ENCODE assay signal across 8 mouse cellular contexts in the genomic region with DNA sequence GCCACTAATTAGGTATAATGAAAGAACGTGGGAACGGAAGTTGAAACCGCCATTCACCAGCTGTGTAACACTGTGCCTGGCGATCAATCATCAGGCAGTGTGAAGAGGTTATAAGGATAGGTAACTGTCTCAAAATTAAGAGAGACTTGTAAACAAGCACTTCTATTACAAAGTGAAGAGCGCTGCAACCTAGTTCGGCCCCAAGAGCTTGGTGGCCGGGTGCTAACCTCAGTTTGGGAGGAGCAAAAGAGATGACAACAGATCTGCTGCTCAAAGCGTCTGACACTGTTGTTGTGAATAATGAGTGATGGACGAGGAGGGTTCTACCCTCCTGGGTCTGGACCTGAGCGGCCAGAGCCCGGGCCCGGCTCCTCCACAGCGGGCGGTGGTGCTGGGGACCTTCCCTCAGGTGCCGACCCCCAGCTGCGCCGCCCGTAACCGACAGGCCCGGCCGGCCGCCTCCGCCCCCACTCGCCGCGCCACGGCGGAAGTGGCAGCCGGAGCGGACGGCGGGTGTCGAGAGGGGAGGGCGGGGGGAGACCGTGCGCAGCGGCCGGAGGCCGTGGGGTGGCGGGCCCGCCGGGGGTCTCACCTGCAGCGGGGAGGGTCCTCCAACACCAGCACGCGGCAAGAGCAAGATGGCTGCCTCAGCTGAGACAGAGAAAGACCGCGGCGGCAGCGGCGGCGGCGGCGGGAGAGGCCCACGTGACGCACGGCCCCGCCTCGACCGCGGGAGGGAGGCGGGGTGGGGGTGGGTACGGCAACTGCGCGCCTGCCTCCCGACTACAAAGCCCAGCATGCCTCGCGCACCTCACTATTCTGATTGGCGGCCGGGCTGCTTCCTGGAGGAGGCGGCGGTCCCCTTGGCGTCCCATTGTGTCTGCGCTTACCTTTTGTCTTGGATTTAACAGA. TPM values are rescaled to one million over a fixed set of nuclear protein-coding genes. Genes with fewer than 3 reads are reported as not detected.
DNase-seq lines count a peak whose midpoint lies in the region; ATAC-seq lines count a peak whose summit lies in the region.

A gene (minus strand): TSS at position 699 of the 912 bp plus-strand sequence.

- peak within 1 kb of the TSS; percentile 98 for H3K9ac ChIP-seq in heart, embryonic 14.5 days (ENCODE audit: low read length)
- peak within 1 kb of the TSS; percentile 92 for H3K9ac ChIP-seq in liver, embryonic 13.5 days
- peak within 1 kb of the TSS; percentile 94 for H3K9ac ChIP-seq in stomach, embryonic 16.5 days (ENCODE audit: low read length)

- no peaks in the 10 kb centered on the region for H3K9me3 ChIP-seq in heart, embryonic 14.5 days (ENCODE audit: control insufficient read depth, low read length)
- H3K9me3 ChIP-seq in liver, embryonic 13.5 days (replicated peaks): no peaks in the 10 kb centered on the region
- no peaks in the 10 kb centered on the region for H3K9me3 ChIP-seq in stomach, embryonic 16.5 days (replicated peaks; ENCODE audit: control insufficient read depth, low read length)

- peak within 1 kb of the TSS; percentile 79 for H3K4me2 ChIP-seq in heart, embryonic 14.5 days (ENCODE audit: low read length)
- H3K4me2 ChIP-seq in liver, embryonic 13.5 days: peak within 1 kb of the TSS; percentile 93
- H3K4me2 ChIP-seq in stomach, embryonic 16.5 days (ENCODE audit: low read depth, low read length): peak within 1 kb of the TSS; percentile 77

- peak; percentile 97 for DNase-seq in CD4-positive, CD25-positive, alpha-beta regulatory T cell, adult 2 months (ENCODE audit: low read depth, low spot score)
- DNase-seq in fibroblast of lung, adult 2 months (ENCODE audit: low read depth): peak; percentile 66
- DNase-seq in kidney, postnatal 14 days: peak; percentile 94
- DNase-seq in liver, embryonic 13.5 days: peak; percentile 90
- DNase-seq in neural tube, embryonic 10.5 days (ENCODE audit: extremely low spot score, low spot score): peak; percentile 97

- under 1% methylated on average over 68 of the region's 73 CpGs for WGBS in heart, embryonic 14.5 days
- WGBS in liver, embryonic 13.5 days (ENCODE audit: insufficient replicate concordance): under 1% methylated on average over 72 of the region's 73 CpGs
- under 1% methylated on average over 58 of the region's 73 CpGs for WGBS in stomach, embryonic 16.5 days

- H3K4me1 ChIP-seq in brown adipose tissue, adult 24 weeks (ENCODE audit: control insufficient read depth, insufficient read depth, insufficient read length, low read length): peaks cover 5% of the 10 kb centered on the region; the same call in 1 of the 2 replicates
- H3K4me1 ChIP-seq in heart, embryonic 14.5 days (ENCODE audit: control insufficient read depth in 2 of 2, insufficient read depth in 2 of 2, low read length in 2 of 2): peaks cover 7 to 38% of the 10 kb centered on the region in 2 experiments
- H3K4me1 ChIP-seq in liver, embryonic 13.5 days (replicated peaks): peaks cover 35% of the 10 kb centered on the region
- H3K4me1 ChIP-seq in stomach, embryonic 16.5 days (ENCODE audit: control insufficient read depth, insufficient read depth, low read length): peaks cover 18% of the 10 kb centered on the region

- ATAC-seq in heart, embryonic 14.5 days (ENCODE audit: insufficient number of reproducible peaks, insufficient read depth, low FRiP score, low read depth): peak; percentile 90
- peak; percentile 95 for ATAC-seq in liver, embryonic 13.5 days (ENCODE audit: low read depth)
- peak; percentile 95 for ATAC-seq in stomach, embryonic 16.5 days (ENCODE audit: insufficient read depth, low FRiP score)

- peaks cover 22% of the 10 kb centered on the region for H3K36me3 ChIP-seq in heart, embryonic 14.5 days (ENCODE audit: control insufficient read depth, insufficient read depth, low read length)
- peaks cover 11% of the 10 kb centered on the region for H3K36me3 ChIP-seq in liver, embryonic 13.5 days
- no peaks in the 10 kb centered on the region; the same call in 1 of the 2 replicates for H3K36me3 ChIP-seq in stomach, embryonic 16.5 days (ENCODE audit: control insufficient read depth, insufficient read depth, low read length)

- H3K27ac ChIP-seq in brown adipose tissue, adult 24 weeks (replicated peaks; ENCODE audit: low read depth, low read length): peak within 1 kb of the TSS; percentile 98
- H3K27ac ChIP-seq in heart, embryonic 14.5 days (replicated peaks in 1 of 2; ENCODE audit: control insufficient read depth in 1 of 2, insufficient read depth in 1 of 2, low read depth in 2 of 2, low read length in 2 of 2): peak within 1 kb of the TSS; percentile 99 to 100
- H3K27ac ChIP-seq in liver, embryonic 13.5 days: peak within 1 kb of the TSS; percentile 93
- H3K27ac ChIP-seq in stomach, embryonic 16.5 days (ENCODE audit: low read length): peak within 1 kb of the TSS; percentile 98

- no peaks in the 10 kb centered on the region for H3K27me3 ChIP-seq in heart, embryonic 14.5 days (ENCODE audit: control insufficient read depth, insufficient read depth, low read length)
- no peaks in the 10 kb centered on the region for H3K27me3 ChIP-seq in liver, embryonic 13.5 days
- no peaks in the 10 kb centered on the region for H3K27me3 ChIP-seq in stomach, embryonic 16.5 days (ENCODE audit: control insufficient read depth, insufficient read depth, low read length)

- H3K4me3 ChIP-seq in brown adipose tissue, adult 24 weeks (ENCODE audit: insufficient read depth, low read depth, low read length): peak within 1 kb of the TSS; percentile 98
- peak within 1 kb of the TSS; percentile 97 to 100 for H3K4me3 ChIP-seq in heart, embryonic 14.5 days (ENCODE audit: control insufficient read depth in 1 of 2, insufficient read depth in 1 of 2, low read depth in 1 of 2, low read length in 2 of 2)
- H3K4me3 ChIP-seq in liver, embryonic 13.5 days (replicated peaks): peak within 1 kb of the TSS; percentile 83
- H3K4me3 ChIP-seq in stomach, embryonic 16.5 days (replicated peaks; ENCODE audit: low read length): peak within 1 kb of the TSS; percentile 88

RNA-seq across cellular contexts. Expression of the gene that starts here (rescaled TPM):
- 142 and 218 TPM in 2 replicates for polyA plus RNA-seq in brown adipose tissue, adult 24 weeks (2012; ENCODE audit: insufficient read depth, insufficient read length, missing spikeins)
- 186 and 198 TPM in 2 replicates for polyA plus RNA-seq in heart, embryonic 14.5 days (2014; fragmentation: Nextera tagmentation; extraction: Ambion mirVana)
- polyA plus RNA-seq in liver, embryonic 13.5 days (2015; fragmentation: Nextera tagmentation; extraction: Ambion mirVana): 56.9 and 63.5 TPM in 2 replicates
- 109 and 130 TPM in 2 replicates for polyA plus RNA-seq in stomach, embryonic 16.5 days (2015; fragmentation: Nextera tagmentation; extraction: Ambion mirVana)

Comparison
In these comparisons a context has a peak if more than half of its experiments do, and no peak if none do; other contexts are left out.
1. Peak in every context shown above with its lines: DNase-seq, ATAC-seq, H3K4me3 ChIP-seq and H3K27ac ChIP-seq.